Mouse (Mus musculus) E14TG2a.4 (cell line): ENCODE data around the gene Atp6v0a4.

ENCODE experiments used
- H3K27me3 ChIP-seq: 2 replicates; pipeline ENCODE4 v1.6.1; 2014; ENCODE audit warnings: low read length, control low read depth; ENCODE audit not compliant: insufficient read depth
- H3K36me3 ChIP-seq: 2 replicates; pipeline ENCODE4 v1.6.1; 2014; ENCODE audit warnings: low read length, control low read depth; ENCODE audit not compliant: insufficient read depth
- H3K4me1 ChIP-seq: replicated peaks from 2 replicates; pipeline ENCODE4 v1.6.1; 2014; ENCODE audit warnings: low read depth, low read length, control low read depth
- H3K4me3 ChIP-seq: replicated peaks from 2 replicates; pipeline ENCODE4 v1.5.1; 2014; ENCODE audit warnings: mild to moderate bottlenecking, low read length
- H3K9me3 ChIP-seq: 2 replicates; pipeline ENCODE4 v1.6.1; 2014; ENCODE audit warnings: low read length, control low read depth
- CTCF ChIP-seq: conservative IDR thresholded peaks from 2 replicates; pipeline ENCODE4 v1.5.1; 2014; ENCODE audit warnings: low read length
- NANOG ChIP-seq: IDR thresholded peaks from 2 replicates; pipeline ENCODE4 v1.6.1; 2014; ENCODE audit warnings: borderline replicate concordance, low read length, mixed read lengths
- POU5F1 ChIP-seq: IDR thresholded peaks from 2 replicates; pipeline ENCODE4 v1.6.1; 2014; ENCODE audit warnings: low read length, borderline replicate concordance

Atp6v0a4 gene

DNA sequence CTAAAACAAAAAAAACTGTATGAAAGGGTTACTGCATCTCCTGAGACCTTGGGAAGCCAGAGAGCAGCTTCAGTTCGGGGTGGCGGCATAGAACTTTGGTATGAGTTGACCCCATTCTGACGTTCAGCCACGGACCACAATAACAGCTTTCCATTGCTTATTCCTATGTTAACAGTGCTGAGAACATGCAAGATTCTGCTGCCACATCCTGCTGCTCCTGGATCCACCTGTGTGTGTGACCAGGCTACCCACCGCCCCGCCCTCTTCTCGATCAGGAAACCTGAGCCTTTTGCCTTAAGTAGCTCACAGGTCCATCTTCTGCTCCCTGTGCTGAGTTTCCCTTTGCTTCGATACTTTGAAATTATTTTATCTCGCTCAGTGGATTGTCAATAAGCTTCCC lies 18.5 kb downstream of the Atp6v0a4 start:
- TF ChIP-seq POU5F1 (no peak), NANOG (no peak), CTCF (no peak)
- H3K4me3 ChIP-seq = no peak overlapping the region
- H3K4me1 ChIP-seq = peaks cover 54% of the 10 kb centered on the region
- H3K9me3 ChIP-seq = no peaks in the 10 kb centered on the region
- H3K27me3 ChIP-seq = peaks cover 3% of the 10 kb centered on the region; the same call in 1 of the 2 replicates
- H3K36me3 ChIP-seq = no peaks in the 10 kb centered on the region

DNA sequence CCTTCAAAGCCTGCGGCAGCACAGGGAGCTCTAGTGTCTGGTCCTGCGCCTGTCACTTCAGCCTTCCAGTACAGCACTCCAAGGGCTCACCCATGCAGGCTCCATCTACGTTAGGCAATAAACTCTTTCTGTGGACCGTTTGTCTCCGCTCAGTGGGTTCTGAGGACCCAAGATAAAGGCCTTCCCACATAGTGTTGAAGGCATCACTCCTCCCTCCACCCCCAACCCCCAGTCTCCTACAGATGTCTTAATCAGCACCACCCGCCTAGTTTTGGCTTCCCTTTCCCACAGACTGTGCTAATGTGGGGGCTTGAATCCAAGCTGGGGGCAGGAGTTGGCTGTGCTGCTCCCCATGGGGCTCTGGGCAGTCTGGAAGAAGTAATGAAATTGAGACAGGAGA lies 20.6 kb downstream of the Atp6v0a4 start:
- H3K4me1 ChIP-seq = peaks cover 34% of the 10 kb centered on the region
- no peaks in the 10 kb centered on the region for H3K27me3 ChIP-seq
- TF ChIP-seq CTCF (no peak), POU5F1 (no peak), NANOG (no peak)
- no peaks in the 10 kb centered on the region for H3K36me3 ChIP-seq
- H3K4me3 ChIP-seq = no peak overlapping the region
- no peaks in the 10 kb centered on the region for H3K9me3 ChIP-seq

GRCm38 (mm10) chr6:38102216-38102795 lies 22.1 kb downstream of the Atp6v0a4 start:
- no peaks in the 10 kb centered on the region for H3K36me3 ChIP-seq
- no peak overlapping the region for H3K4me3 ChIP-seq
- H3K9me3 ChIP-seq = no peaks in the 10 kb centered on the region
- H3K4me1 ChIP-seq = peaks cover 33% of the 10 kb centered on the region
- TF ChIP-seq POU5F1 (no peak), NANOG (no peak), CTCF (no peak)
- H3K27me3 ChIP-seq = no peaks in the 10 kb centered on the region

DNA sequence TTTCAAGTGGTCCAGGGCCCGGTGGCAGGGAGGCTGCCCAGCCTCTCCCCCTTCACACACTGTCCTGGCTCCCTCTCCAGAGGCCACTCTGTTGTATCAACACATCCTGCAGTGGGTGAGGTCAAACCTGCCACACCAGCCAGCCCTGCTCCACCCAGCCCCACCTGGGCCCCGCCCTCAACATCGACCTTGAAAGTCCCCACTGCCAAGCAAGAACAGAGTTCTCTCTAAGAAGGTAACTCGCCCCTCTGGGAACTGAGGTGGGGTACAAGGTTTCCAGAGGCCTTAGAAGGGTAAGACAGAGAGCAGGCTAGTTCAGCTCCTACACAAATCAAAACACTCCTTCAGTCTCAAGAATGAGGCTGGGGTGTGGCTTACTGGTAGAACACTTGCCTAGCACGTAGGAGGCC lies 27.4 kb downstream of the Atp6v0a4 start:
- TF ChIP-seq NANOG (no peak), POU5F1 (no peak), CTCF (no peak)
- H3K27me3 ChIP-seq = no peaks in the 10 kb centered on the region
- H3K9me3 ChIP-seq = no peaks in the 10 kb centered on the region
- peaks cover 45% of the 10 kb centered on the region for H3K4me1 ChIP-seq
- 0 out of 2 replicates have a peak, but pooled peaks cover 4% of the 10 kb centered on the region for H3K36me3 ChIP-seq
- peak overlapping the region; percentile 49 for H3K4me3 ChIP-seq

DNA sequence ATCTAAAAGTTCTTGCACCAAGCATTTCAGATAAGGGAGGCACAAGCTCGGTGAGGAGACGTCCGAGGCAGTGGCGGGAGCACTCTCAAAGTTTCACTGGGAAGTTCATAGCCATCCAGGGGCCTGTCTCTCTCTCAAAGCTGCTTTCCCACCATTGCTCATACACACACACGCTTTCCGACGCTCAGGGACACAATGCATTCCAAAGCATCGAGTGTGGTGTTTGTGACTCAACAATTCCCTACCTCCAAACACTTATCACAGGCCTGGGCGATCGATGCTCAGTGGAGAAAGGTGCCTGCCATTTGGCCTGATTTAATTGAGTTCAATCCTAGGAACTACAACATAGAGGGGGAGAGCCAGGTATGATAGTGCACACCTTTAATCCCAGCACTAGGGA lies 29.7 kb downstream of the Atp6v0a4 start:
- H3K9me3 ChIP-seq = no peaks in the 10 kb centered on the region
- H3K27me3 ChIP-seq = no peaks in the 10 kb centered on the region
- peaks cover 47% of the 10 kb centered on the region for H3K4me1 ChIP-seq
- H3K4me3 ChIP-seq = no peak overlapping the region
- TF ChIP-seq NANOG (no peak), CTCF (no peak), POU5F1 (no peak)
- peaks cover 7% of the 10 kb centered on the region; the same call in 1 of the 2 replicates for H3K36me3 ChIP-seq

GRCm38 (mm10) chr6:38092539-38092938 lies 31.8 kb downstream of the Atp6v0a4 start:
- H3K9me3 ChIP-seq = no peaks in the 10 kb centered on the region
- peaks cover 7% of the 10 kb centered on the region for H3K36me3 ChIP-seq
- H3K4me1 ChIP-seq = peaks cover 50% of the 10 kb centered on the region
- no peak for TF ChIP-seq NANOG
- H3K4me3 ChIP-seq = no peak overlapping the region
- no peaks in the 10 kb centered on the region for H3K27me3 ChIP-seq

DNA sequence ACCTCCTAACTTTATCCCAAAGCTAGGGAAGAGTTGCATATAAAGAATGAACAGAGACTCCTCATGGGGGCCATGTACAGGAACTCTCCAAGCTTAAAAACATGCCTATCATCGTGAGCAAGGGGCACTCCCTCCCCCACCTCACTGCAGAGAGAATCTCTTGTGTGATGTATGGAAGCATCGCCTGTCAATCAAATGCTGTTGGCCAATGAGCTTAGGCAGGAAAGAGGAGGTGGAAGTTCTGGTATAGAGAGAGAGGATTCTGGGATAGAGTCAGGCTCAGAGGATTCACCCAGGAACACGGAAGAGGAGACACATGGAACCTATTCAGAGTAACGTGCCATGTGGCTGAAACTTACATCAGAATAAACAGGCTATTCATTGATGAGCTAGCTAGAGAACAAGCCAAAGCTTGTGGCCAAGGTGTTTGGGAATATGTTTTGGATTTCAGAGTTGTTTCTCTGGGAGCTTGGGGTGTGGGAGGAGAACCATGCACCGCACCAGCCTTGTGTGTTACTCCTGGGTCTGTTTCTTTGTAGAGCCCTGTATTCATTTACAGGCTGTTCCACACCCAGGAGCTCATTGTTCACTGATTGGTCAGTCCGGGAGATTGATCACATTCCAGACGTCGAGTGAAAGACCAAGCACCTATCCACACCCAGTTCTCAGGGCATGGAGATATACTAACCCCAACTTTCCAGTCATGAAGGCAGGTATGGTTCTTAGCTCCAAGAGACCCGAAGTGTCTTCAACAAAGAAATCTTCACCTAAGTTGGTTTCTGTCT lies 37.0 kb downstream of the Atp6v0a4 start:
- H3K36me3 ChIP-seq = peaks cover 13% of the 10 kb centered on the region
- no peak overlapping the region for H3K4me3 ChIP-seq
- H3K4me1 ChIP-seq = peaks cover 40% of the 10 kb centered on the region
- TF ChIP-seq NANOG (no peak), POU5F1 (no peak), CTCF (no peak)
- H3K27me3 ChIP-seq = no peaks in the 10 kb centered on the region
- no peaks in the 10 kb centered on the region for H3K9me3 ChIP-seq

DNA sequence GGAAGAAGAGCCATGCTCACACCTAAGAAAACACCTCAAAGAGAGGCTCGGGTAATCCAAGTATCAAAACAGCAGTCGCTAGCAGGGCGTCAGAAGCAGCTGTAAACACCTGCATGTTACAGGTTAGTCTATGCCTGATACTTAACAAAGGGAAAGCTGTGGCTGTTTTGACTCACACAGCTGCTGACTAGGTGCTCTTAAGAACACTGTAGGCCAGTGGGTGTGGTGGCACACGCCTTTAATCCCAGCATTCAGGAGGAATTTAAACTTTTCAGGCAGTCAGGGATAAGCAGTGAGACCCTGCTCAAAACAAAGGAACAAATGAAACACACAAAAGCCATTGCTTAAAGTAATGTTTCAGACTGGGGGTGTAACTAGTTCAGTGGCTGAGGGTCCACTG lies 41.2 kb downstream of the Atp6v0a4 start:
- TF ChIP-seq CTCF (no peak), NANOG (peak; percentile 45; the same call in 1 of the 2 replicates), POU5F1 (no peak)
- no peaks in the 10 kb centered on the region for H3K9me3 ChIP-seq
- H3K36me3 ChIP-seq = peaks cover 28% of the 10 kb centered on the region
- peaks cover 46% of the 10 kb centered on the region for H3K4me1 ChIP-seq
- H3K4me3 ChIP-seq = no peak overlapping the region
- no peaks in the 10 kb centered on the region for H3K27me3 ChIP-seq

GRCm38 (mm10) chr6:38081727-38082341 lies 42.6 kb downstream of the Atp6v0a4 start:
- Histone ChIP-seq H3K27me3 (no peaks in the 10 kb centered on the region), H3K4me3 (no peak overlapping the region), H3K36me3 (peaks cover 29% of the 10 kb centered on the region), H3K9me3 (no peaks in the 10 kb centered on the region), H3K4me1 (peaks cover 34% of the 10 kb centered on the region)
- TF ChIP-seq NANOG = no peak
- no peak for TF ChIP-seq CTCF
- TF ChIP-seq POU5F1 = no peak
